Comparison of ENCODE assay signal across 15 mouse cellular contexts in genomic region chr7:127642254-127642653, GRCm38 (mm10).
"Had no signal": no experiment of that assay in that cellular context is flagged by ENCODE, and none has a peak within 500 bp of the region (broad histone marks: within the 10 kb centered on the region; RNA-seq: fewer than 3 reads in every experiment).

No protein-coding gene starts in this region.

- H3K27me3 ChIP-seq: midbrain, embryonic 13.5 days; midbrain, embryonic 15.5 days; neural tube, embryonic 12.5 days had no signal

- H3K4me3 ChIP-seq: megakaryocyte, embryonic 14.5 days; midbrain, embryonic 13.5 days; midbrain, embryonic 15.5 days; neural tube, embryonic 12.5 days had no signal

- H3K4me1 ChIP-seq: megakaryocyte, embryonic 14.5 days had no signal

- H3K36me3 ChIP-seq: midbrain, embryonic 13.5 days; midbrain, embryonic 15.5 days; neural tube, embryonic 12.5 days had no signal

- H3K9ac ChIP-seq: lung, embryonic 14.5 days; midbrain, embryonic 13.5 days; midbrain, embryonic 15.5 days; neural tube, embryonic 12.5 days had no signal

- H3K4me2 ChIP-seq: lung, embryonic 14.5 days; midbrain, embryonic 11.5 days; midbrain, embryonic 13.5 days; midbrain, embryonic 15.5 days; neural tube, embryonic 12.5 days had no signal

- H3K9me3 ChIP-seq: midbrain, embryonic 13.5 days; midbrain, embryonic 15.5 days; neural tube, embryonic 12.5 days had no signal

- H3K27ac ChIP-seq: macrophage; midbrain, embryonic 13.5 days; midbrain, embryonic 15.5 days; neural tube, embryonic 12.5 days had no signal

- DNase-seq: lung, adult 18-20 months; lung, embryonic 14.5 days; lung, postnatal 14 days; lung, postnatal 36 days; right cerebral cortex, postnatal 14 days; spleen, adult 18-20 months; thymus, adult 18-20 months; thymus, postnatal 14 days; thymus, postnatal 36 days had no signal

- ATAC-seq: midbrain, embryonic 13.5 days; midbrain, embryonic 15.5 days had no signal
